12 mouse cellular contexts compared by ENCODE assay signal in the genomic region with DNA sequence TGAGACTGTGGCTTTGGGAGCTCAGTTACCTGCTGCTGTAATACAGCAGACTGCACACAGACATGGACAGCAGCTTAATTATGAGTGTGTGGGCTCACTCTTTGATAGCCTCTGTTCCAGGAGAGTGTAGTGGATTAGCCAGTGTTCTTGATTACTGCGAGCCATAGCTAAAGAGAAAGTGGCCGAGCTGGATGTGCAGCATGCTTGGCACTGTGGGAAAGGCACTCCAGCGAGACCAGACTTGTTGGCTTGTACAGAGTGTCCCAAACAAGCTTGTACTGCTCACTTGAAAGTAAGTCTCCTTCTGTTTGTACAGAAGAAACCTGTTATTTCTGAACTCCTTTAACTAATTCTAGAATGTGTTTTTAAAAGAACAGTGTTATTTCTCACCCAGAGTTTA. TPM values are rescaled to one million over a fixed set of nuclear protein-coding genes. Genes with fewer than 3 reads are reported as not detected.
DNase-seq lines count a peak whose midpoint lies in the region; ATAC-seq lines count a peak whose summit lies in the region.
"Had no signal": no experiment of that assay in that cellular context is flagged by ENCODE, and none has a peak within 500 bp of the region (broad histone marks: within the 10 kb centered on the region; RNA-seq: fewer than 3 reads in every experiment).

No protein-coding gene starts in this region.

- H3K36me3 ChIP-seq in embryonic facial prominence, embryonic 14.5 days (ENCODE audit: control insufficient read depth, insufficient read depth, low read length) = peaks cover 66% of the 10 kb centered on the region
- H3K36me3 ChIP-seq in forebrain, embryonic 14.5 days (ENCODE audit: control insufficient read depth, insufficient read depth, low read length) = peaks cover 75% of the 10 kb centered on the region

- no peaks in the 10 kb centered on the region for H3K9me3 ChIP-seq in embryonic facial prominence, embryonic 14.5 days (ENCODE audit: control insufficient read depth, low read length)
- H3K9me3 ChIP-seq in forebrain, embryonic 14.5 days (replicated peaks; ENCODE audit: control insufficient read depth, low read length) = no peaks in the 10 kb centered on the region

- peak overlapping the region; percentile 75; the same call in 1 of the 2 replicates for H3K27ac ChIP-seq in embryonic facial prominence, embryonic 14.5 days (replicated peaks; ENCODE audit: low read depth, low read length)
- no peak overlapping the region for H3K27ac ChIP-seq in forebrain, embryonic 14.5 days (ENCODE audit: low read depth, low read length)
- H3K27ac ChIP-seq: liver, embryonic 14.5 days had no signal

- WGBS in embryonic facial prominence, embryonic 14.5 days = 71% methylated on average over 3 of the region's 3 CpGs
- WGBS in forebrain, embryonic 14.5 days = 88% methylated on average over 3 of the region's 3 CpGs

- H3K4me2 ChIP-seq in embryonic facial prominence, embryonic 14.5 days (ENCODE audit: low read depth, low read length) = no peak overlapping the region
- no peak overlapping the region for H3K4me2 ChIP-seq in forebrain, embryonic 14.5 days (ENCODE audit: low read length)

- H3K4me1 ChIP-seq in embryonic facial prominence, embryonic 14.5 days (ENCODE audit: control insufficient read depth, insufficient read depth, low read length) = peaks cover 11% of the 10 kb centered on the region; the same call in 1 of the 2 replicates
- peaks cover 15% of the 10 kb centered on the region for H3K4me1 ChIP-seq in forebrain, embryonic 14.5 days (ENCODE audit: control insufficient read depth, insufficient read depth, low read length)

- H3K4me3 ChIP-seq in embryonic facial prominence, embryonic 14.5 days (ENCODE audit: low read depth, low read length) = no peak overlapping the region
- H3K4me3 ChIP-seq in forebrain, embryonic 14.5 days (ENCODE audit: low read depth, low read length) = no peak overlapping the region

- no peak overlapping the region for H3K9ac ChIP-seq in embryonic facial prominence, embryonic 14.5 days (ENCODE audit: low read depth, low read length)
- no peak overlapping the region for H3K9ac ChIP-seq in forebrain, embryonic 14.5 days (ENCODE audit: low read length)
- H3K9ac ChIP-seq: liver, embryonic 14.5 days had no signal

- DNase-seq in gastrocnemius, adult 18-20 months (ENCODE audit: low spot score) = peak; percentile 19
- DNase-seq in gastrocnemius, postnatal 14 days = no peak
- DNase-seq in embryonic facial prominence, embryonic 14.5 days (ENCODE audit: low spot score) = peak; percentile 88
- DNase-seq in kidney, postnatal 25 days = peak; percentile 29 to 69
- DNase-seq in lung, postnatal 25 days (ENCODE audit: low spot score) = peak; percentile 78
- no peak for DNase-seq in adrenal gland, adult (ENCODE audit: inconsistent age in 2 of 2, low spot score in 1 of 2)
- DNase-seq in liver = no peak
- no peak for DNase-seq in forebrain, embryonic 14.5 days (ENCODE audit: low spot score)
- DNase-seq: cerebellum, adult 9-10 months; spleen, adult 18-20 months had no signal

- intact Hi-C loops in gastrocnemius, postnatal 14 days (cut with DNase I; ENCODE audit: low total_unique reads) = no loop called here

- H3K27me3 ChIP-seq in embryonic facial prominence, embryonic 14.5 days (replicated peaks; ENCODE audit: control insufficient read depth, insufficient read depth, low read length) = no peaks in the 10 kb centered on the region
- no peaks in the 10 kb centered on the region for H3K27me3 ChIP-seq in forebrain, embryonic 14.5 days (replicated peaks; ENCODE audit: control insufficient read depth, insufficient read depth, low read length)

- peak; percentile 76 for ATAC-seq in embryonic facial prominence, embryonic 14.5 days (ENCODE audit: low read depth)
- no peak for ATAC-seq in forebrain, embryonic 14.5 days
- ATAC-seq: midbrain, embryonic 16.5 days had no signal

RNA-seq across cellular contexts. Expression of gene Trit1, which starts 29.9 kb away (rescaled TPM):
- 1 to 10 TPM; 6.5 to 6.8 TPM for total RNA-seq in gastrocnemius, adult 18-20 months (2021)
- 10 to 100 TPM in 1 of 2 experiments, 1 to 10 TPM in 1; 8.3 to 12.2 TPM for total RNA-seq in gastrocnemius, postnatal 14 days (2021)
- polyA plus RNA-seq in embryonic facial prominence, embryonic 14.5 days (2014; fragmentation: Nextera tagmentation; extraction: Ambion mirVana) = 18.8 and 19.4 TPM in 2 replicates
- 29.4 and 32.7 TPM in 2 replicates for polyA plus RNA-seq in forebrain, embryonic 14.5 days (2014; fragmentation: Nextera tagmentation; extraction: Ambion mirVana)

RNA-seq across cellular contexts. Expression of gene Mycl, which starts 50.8 kb away (rescaled TPM):
- under 1 TPM; 0.12 to 0.64 TPM for total RNA-seq in gastrocnemius, adult 18-20 months (2021)
- 1 to 10 TPM; 2.2 to 2.3 TPM for total RNA-seq in gastrocnemius, postnatal 14 days (2021)
- 26.9 and 29.3 TPM in 2 replicates for polyA plus RNA-seq in embryonic facial prominence, embryonic 14.5 days (2014; fragmentation: Nextera tagmentation; extraction: Ambion mirVana)
- polyA plus RNA-seq in forebrain, embryonic 14.5 days (2014; fragmentation: Nextera tagmentation; extraction: Ambion mirVana) = 70.5 and 77.4 TPM in 2 replicates

RNA-seq across cellular contexts. Expression of gene Bmp8b, which starts 58.7 kb away (rescaled TPM):
- not detected for total RNA-seq in gastrocnemius, adult 18-20 months (2021)
- not detected for total RNA-seq in gastrocnemius, postnatal 14 days (2021)
- 0.90 and 1.1 TPM in 2 replicates for polyA plus RNA-seq in embryonic facial prominence, embryonic 14.5 days (2014; fragmentation: Nextera tagmentation; extraction: Ambion mirVana)
- 0.08 and 0.21 TPM in 2 replicates for polyA plus RNA-seq in forebrain, embryonic 14.5 days (2014; fragmentation: Nextera tagmentation; extraction: Ambion mirVana)

Comparison
In these comparisons a context has a peak if more than half of its experiments do, and no peak if none do; other contexts are left out.
1. DNase-seq: peak in gastrocnemius, adult 18-20 months (single experiment), embryonic facial prominence, embryonic 14.5 days (single experiment), kidney, postnatal 25 days (2 of 2) and lung, postnatal 25 days (single experiment); none in gastrocnemius, postnatal 14 days (single experiment), adrenal gland, adult (0 of 2), liver (single experiment) and forebrain, embryonic 14.5 days (single experiment).